Comparison of ENCODE assay signal across 8 mouse cellular contexts in genomic region chr1:132200562-132201510, GRCm38 (mm10). TPM values are rescaled to one million over a fixed set of nuclear protein-coding genes. Genes with fewer than 3 reads are reported as not detected.
DNase-seq lines count a peak whose midpoint lies in the region; ATAC-seq lines count a peak whose summit lies in the region.

No protein-coding gene starts in this region.

- H3K27ac ChIP-seq in hindbrain, embryonic 15.5 days (replicated peaks) = peak overlapping the region; percentile 67
- peak overlapping the region; percentile 87 for H3K27ac ChIP-seq in midbrain, embryonic 12.5 days (replicated peaks)

- DNase-seq in spleen, postnatal 4 days (ENCODE audit: low spot score in 2 of 2) = peak; percentile 10 to 51
- no peak for DNase-seq in spleen, postnatal 14 days (ENCODE audit: low spot score in 2 of 2)
- DNase-seq in embryo, embryonic 11 days = peak; percentile 68
- DNase-seq in testis, postnatal 10 days (ENCODE audit: low spot score) = peak; percentile 71
- DNase-seq in yolk sac, embryonic 10.5 days (ENCODE audit: low spot score) = no peak
- no peak for DNase-seq in urinary bladder, postnatal 36 days (ENCODE audit: low spot score in 2 of 2)

- H3K9ac ChIP-seq in hindbrain, embryonic 15.5 days = peak overlapping the region; percentile 35
- H3K9ac ChIP-seq in midbrain, embryonic 12.5 days (replicated peaks) = peak overlapping the region; percentile 32

- no peaks in the 10 kb centered on the region for H3K36me3 ChIP-seq in hindbrain, embryonic 15.5 days
- peaks cover 16% of the 10 kb centered on the region for H3K36me3 ChIP-seq in midbrain, embryonic 12.5 days

- peak; percentile 85 for ATAC-seq in hindbrain, embryonic 15.5 days (ENCODE audit: low FRiP score, low read depth)
- peak; percentile 90 for ATAC-seq in midbrain, embryonic 12.5 days (ENCODE audit: low FRiP score, low read depth)

- H3K4me2 ChIP-seq in hindbrain, embryonic 15.5 days = peak overlapping the region; percentile 47
- peak overlapping the region; percentile 40 for H3K4me2 ChIP-seq in midbrain, embryonic 12.5 days (replicated peaks)

- no peaks in the 10 kb centered on the region for H3K9me3 ChIP-seq in hindbrain, embryonic 15.5 days
- no peaks in the 10 kb centered on the region for H3K9me3 ChIP-seq in midbrain, embryonic 12.5 days

- 5% methylated on average over 11 of the region's 11 CpGs for WGBS in hindbrain, embryonic 15.5 days
- 2% methylated on average over 11 of the region's 11 CpGs for WGBS in midbrain, embryonic 12.5 days

- H3K4me1 ChIP-seq in hindbrain, embryonic 15.5 days (replicated peaks) = peaks cover 80% of the 10 kb centered on the region
- peaks cover 85% of the 10 kb centered on the region for H3K4me1 ChIP-seq in midbrain, embryonic 12.5 days

- peak overlapping the region; percentile 36 for H3K4me3 ChIP-seq in hindbrain, embryonic 15.5 days
- H3K4me3 ChIP-seq in midbrain, embryonic 12.5 days = peak overlapping the region; percentile 21

- no peaks in the 10 kb centered on the region for H3K27me3 ChIP-seq in hindbrain, embryonic 15.5 days
- no peaks in the 10 kb centered on the region for H3K27me3 ChIP-seq in midbrain, embryonic 12.5 days

RNA-seq across cellular contexts. Expression of gene AC124108.1, which starts 9.6 kb away (rescaled TPM):
- 2.7 and 2.8 TPM in 2 replicates for polyA plus RNA-seq in hindbrain, embryonic 15.5 days (2015; fragmentation: Nextera tagmentation; extraction: Ambion mirVana)
- 6.1 and 7.9 TPM in 2 replicates for polyA plus RNA-seq in midbrain, embryonic 12.5 days (2016; fragmentation: Nextera tagmentation; extraction: Ambion mirVana)

RNA-seq across cellular contexts. Expression of gene Lemd1, which starts 9.6 kb away (rescaled TPM):
- polyA plus RNA-seq in hindbrain, embryonic 15.5 days (2015; fragmentation: Nextera tagmentation; extraction: Ambion mirVana) = 14.1 and 16.2 TPM in 2 replicates
- polyA plus RNA-seq in midbrain, embryonic 12.5 days (2016; fragmentation: Nextera tagmentation; extraction: Ambion mirVana) = 13.4 and 15.6 TPM in 2 replicates

RNA-seq across cellular contexts. Expression of gene Gm10188, which starts 28.7 kb away (rescaled TPM):
- polyA plus RNA-seq in hindbrain, embryonic 15.5 days (2015; fragmentation: Nextera tagmentation; extraction: Ambion mirVana) = 0.25 and 0.68 TPM in 2 replicates
- polyA plus RNA-seq in midbrain, embryonic 12.5 days (2016; fragmentation: Nextera tagmentation; extraction: Ambion mirVana) = 0.96 TPM in 1 of 2 replicates, not detected in the other

Comparison
In these comparisons a context has a peak if more than half of its experiments do, and no peak if none do; other contexts are left out.
1. DNase-seq: peak in spleen, postnatal 4 days (2 of 2), embryo, embryonic 11 days (single experiment) and testis, postnatal 10 days (single experiment); none in spleen, postnatal 14 days (0 of 2), yolk sac, embryonic 10.5 days (single experiment) and urinary bladder, postnatal 36 days (0 of 2).